Mouse (Mus musculus) urinary bladder, postnatal 4 days (tissue): ENCODE measurements around the gene St3gal3.

Experiments
- DNase-seq, 2 experiments: peaks; one replicate each; pipeline ENCODE4 v3.0.0; 2021 to 2022; ENCODE audit warnings: low spot score in 2 of 2

Gene St3gal3

GRCm38 (mm10) chr4:118089939-118090338 is 44.8 kb downstream of the St3gal3 start:
- DNase-seq: no peak

- no peak for DNase-seq
These were observed 45.9 kb downstream of the St3gal3 start for GRCm38 (mm10) chr4:118088771-118089170.

GRCm38 (mm10) chr4:118085025-118085424 is 49.7 kb downstream of the St3gal3 start:
- DNase-seq: no peak

- DNase-seq: peak; percentile 90 to 96
These were observed 51.3 kb downstream of the St3gal3 start for GRCm38 (mm10) chr4:118083217-118083951.

- no peak for DNase-seq
These were observed 52.9 kb downstream of the St3gal3 start for GRCm38 (mm10) chr4:118081608-118082331.

GRCm38 (mm10) chr4:118080481-118080880 is 54.2 kb downstream of the St3gal3 start:
- DNase-seq: no peak

GRCm38 (mm10) chr4:118079195-118079594 is 55.5 kb downstream of the St3gal3 start:
- DNase-seq: no peak

GRCm38 (mm10) chr4:118078576-118078975 is 56.1 kb downstream of the St3gal3 start:
- DNase-seq: no peak

- DNase-seq: no peak
These were observed 57.4 kb downstream of the St3gal3 start for GRCm38 (mm10) chr4:118077293-118077752.

- DNase-seq: no peak
These were observed 58.1 kb downstream of the St3gal3 start for GRCm38 (mm10) chr4:118076648-118077047.

- no peak for DNase-seq
These were observed 59.4 kb downstream of the St3gal3 start for GRCm38 (mm10) chr4:118075343-118075742.

GRCm38 (mm10) chr4:118074236-118074635 is 60.5 kb downstream of the St3gal3 start:
- no peak for DNase-seq

- no peak for DNase-seq
These were observed 61.6 kb downstream of the St3gal3 start for GRCm38 (mm10) chr4:118073128-118073527.

GRCm38 (mm10) chr4:118071891-118072290 is 62.8 kb downstream of the St3gal3 start:
- no peak for DNase-seq

- DNase-seq: no peak
These were observed 64.2 kb downstream of the St3gal3 start for GRCm38 (mm10) chr4:118070255-118071234.

- no peak for DNase-seq
These were observed 72.8 kb downstream of the St3gal3 start for GRCm38 (mm10) chr4:118061809-118062463.

- peak; percentile 71 for DNase-seq
These were observed 73.7 kb downstream of the St3gal3 start for GRCm38 (mm10) chr4:118060915-118061530.

GRCm38 (mm10) chr4:118059816-118060475 is 74.8 kb downstream of the St3gal3 start:
- DNase-seq: no peak

- peak in 1 of 2 experiments; percentile 56 for DNase-seq
These were observed 76.5 kb downstream of the St3gal3 start for GRCm38 (mm10) chr4:118058116-118058677.

GRCm38 (mm10) chr4:118057076-118057475 is 77.6 kb downstream of the St3gal3 start:
- no peak for DNase-seq
